Mouse (Mus musculus) kidney, embryonic 15.5 days (tissue): ENCODE measurements around the gene Per1. TPM values are rescaled to one million over a fixed set of nuclear protein-coding genes. Genes with fewer than 3 reads are reported as not detected.
"Not testable (repeated sequence)": the region's sequence is repeated elsewhere in the genome, so short reads cannot be mapped to it uniquely, and the experiment has no call there.

Experiments used
- ATAC-seq: fragments of 200-750 bp; cut with Nextera tagmentation; replicated peaks from 2 replicates; pipeline ENCODE4 v1.8.0; 2017; ENCODE audit warnings: moderate TSS enrichment; ENCODE audit not compliant: low FRiP score
- H3K27ac ChIP-seq: fragments of 300-500 bp; sonication (generic); 2 replicates; pipeline ENCODE4 v1.5.1; 2015; ENCODE audit warnings: mild to moderate bottlenecking, inconsistent platforms
- H3K27me3 ChIP-seq: fragments of 300-500 bp; sonication (generic); 2 replicates; pipeline ENCODE4 v1.6.1; 2015; ENCODE audit warnings: inconsistent platforms
- H3K36me3 ChIP-seq: fragments of 300-500 bp; sonication (generic); 2 replicates; pipeline ENCODE4 v1.6.1; 2015; ENCODE audit warnings: inconsistent platforms
- H3K4me1 ChIP-seq: fragments of 300-500 bp; sonication (generic); 2 replicates; pipeline ENCODE4 v1.6.1; 2015; ENCODE audit warnings: inconsistent platforms
- H3K4me2 ChIP-seq: fragments of 300-500 bp; sonication (generic); 2 replicates; pipeline ENCODE4 v1.6.1; 2015; ENCODE audit warnings: moderate library complexity, mild to moderate bottlenecking, inconsistent platforms
- H3K4me3 ChIP-seq: fragments of 300-500 bp; sonication (generic); replicated peaks from 2 replicates; pipeline ENCODE4 v1.5.1; 2015; ENCODE audit warnings: mild to moderate bottlenecking, inconsistent platforms
- H3K9ac ChIP-seq: fragments of 300-500 bp; sonication (generic); 2 replicates; pipeline ENCODE4 v1.6.1; 2015; ENCODE audit warnings: mild to moderate bottlenecking, inconsistent platforms
- H3K9me3 ChIP-seq: fragments of 300-500 bp; sonication (generic); replicated peaks from 2 replicates; pipeline ENCODE4 v1.6.1; 2016; ENCODE audit warnings: inconsistent platforms
- WGBS: fragments of 180-500 bp; shearing (Covaris S2); methylation state at CpG from one replicate; pipeline ENCODE4 v1.1.7; 2015; ENCODE audit warnings: mixed read lengths; 5-methylcytosine and 5-hydroxymethylcytosine counted together
- polyA plus RNA-seq: library from polyadenylated mRNA; unstranded; fragments of >200 nt; fragmentation: Nextera tagmentation; extraction: Ambion mirVana; gene quantifications from 2 replicates; pipeline ENCODE4 v1.2.1, GENCODE M21; 2015

Gene Per1
- polyA plus RNA-seq, 1 experiment from 2014 or later = 13.7 TPM

DNA sequence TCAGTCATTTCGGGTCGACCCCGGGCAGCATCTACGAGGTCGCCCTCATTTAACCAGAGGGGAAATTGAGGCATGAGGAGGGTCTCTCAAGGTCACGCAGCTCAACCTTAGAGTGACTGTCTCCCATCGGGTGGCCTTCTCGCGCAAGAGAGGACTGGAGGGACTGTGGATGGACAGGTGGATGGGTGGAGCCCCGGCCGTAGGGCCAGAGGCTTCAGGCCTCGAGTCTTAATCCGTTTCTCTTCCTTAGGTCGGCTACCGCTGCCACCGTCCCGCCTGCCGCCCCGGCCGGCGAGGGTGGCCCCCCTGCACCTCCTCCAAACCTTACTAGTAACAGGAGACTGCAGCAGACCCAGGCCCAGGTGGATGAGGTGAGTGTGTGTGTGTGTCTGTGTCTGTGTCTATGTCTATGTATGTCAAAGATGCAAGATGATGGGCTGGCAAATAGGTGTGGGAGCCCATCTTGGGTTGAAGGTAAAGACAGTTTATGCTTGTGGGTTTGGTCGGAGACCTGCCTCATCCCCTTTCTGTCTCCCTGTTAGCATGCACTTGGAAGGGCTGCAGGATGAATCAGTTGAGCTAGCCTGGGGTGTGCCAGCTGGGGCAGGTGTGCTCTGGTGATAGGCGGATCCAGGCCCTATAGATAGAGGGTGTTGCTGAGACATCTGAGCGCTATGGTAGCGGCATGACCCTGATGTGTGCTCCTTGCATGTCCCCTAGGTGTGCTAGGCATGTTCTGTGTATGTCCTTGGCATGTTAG is 6.0 kb upstream of the Per1 start:
- H3K9me3 ChIP-seq = no peaks in the 10 kb centered on the region
- ATAC-seq = peak; percentile 34
- H3K9ac ChIP-seq = peak overlapping the region; percentile 100
- H3K36me3 ChIP-seq = peaks cover 31% of the 10 kb centered on the region
- peak overlapping the region; percentile 95 for H3K27ac ChIP-seq
- H3K4me2 ChIP-seq = peak overlapping the region; percentile 87
- WGBS = 11% methylated on average over 25 of the region's 25 CpGs
- H3K4me3 ChIP-seq = peak overlapping the region; percentile 96
- H3K27me3 ChIP-seq = no peaks in the 10 kb centered on the region
- H3K4me1 ChIP-seq = peaks cover 58% of the 10 kb centered on the region

DNA sequence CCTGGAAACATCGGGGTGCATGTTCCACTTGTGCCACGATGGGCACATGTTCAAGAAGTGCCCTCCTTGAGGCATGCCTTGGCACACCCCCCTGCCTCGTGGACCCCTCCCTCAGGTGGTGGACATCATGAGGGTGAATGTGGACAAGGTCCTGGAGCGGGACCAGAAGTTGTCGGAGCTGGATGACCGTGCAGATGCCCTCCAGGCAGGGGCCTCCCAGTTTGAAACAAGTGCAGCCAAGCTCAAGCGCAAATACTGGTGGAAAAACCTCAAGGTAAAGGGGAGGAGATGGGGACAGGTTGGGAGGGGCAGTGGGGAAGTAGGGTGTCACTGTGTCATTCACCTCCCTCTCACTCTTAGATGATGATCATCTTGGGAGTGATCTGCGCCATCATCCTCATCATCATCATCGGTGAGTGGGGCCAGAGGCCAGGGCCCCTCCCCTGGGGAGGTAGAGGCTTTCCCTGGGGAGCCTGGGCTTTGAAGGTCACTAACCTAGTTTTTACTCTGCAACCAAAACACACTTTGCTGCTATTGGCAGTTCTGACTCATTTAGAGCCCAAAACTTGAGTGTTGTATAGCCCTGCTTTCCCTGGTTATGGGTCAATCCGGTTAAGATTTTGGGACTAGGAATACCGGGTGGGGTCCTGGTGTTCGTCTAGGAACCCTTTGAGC is 5.3 kb upstream of the Per1 start:
- 77% methylated on average over 12 of the region's 12 CpGs for WGBS
- H3K27ac ChIP-seq = peak overlapping the region; percentile 95; the same call in 1 of the 2 replicates
- H3K27me3 ChIP-seq = no peaks in the 10 kb centered on the region
- H3K4me1 ChIP-seq = peaks cover 64% of the 10 kb centered on the region
- peak overlapping the region; percentile 96 for H3K4me3 ChIP-seq
- ATAC-seq = no peak
- H3K36me3 ChIP-seq = peaks cover 31% of the 10 kb centered on the region
- peak overlapping the region; percentile 87 for H3K4me2 ChIP-seq
- H3K9me3 ChIP-seq = no peaks in the 10 kb centered on the region
- peak overlapping the region; percentile 100 for H3K9ac ChIP-seq

DNA sequence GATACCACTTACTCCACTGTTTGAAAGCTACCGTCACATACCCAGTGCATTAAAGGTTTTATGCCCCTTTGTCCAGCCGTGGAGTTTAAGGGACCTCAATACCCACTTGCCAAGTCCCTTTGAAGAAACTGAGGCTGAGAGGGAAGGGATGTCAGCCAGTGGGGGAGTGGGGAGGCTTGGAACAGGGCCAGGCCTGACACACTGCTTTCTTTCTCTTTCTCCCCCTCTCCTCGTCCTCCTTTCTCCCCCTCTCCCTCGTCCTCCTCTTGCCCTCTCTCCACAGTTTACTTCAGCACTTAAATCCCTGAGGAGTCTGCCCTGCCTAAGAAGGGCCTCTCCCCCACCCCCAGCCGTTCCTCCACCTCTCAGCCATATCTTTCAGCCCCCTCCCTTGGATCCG is 4.7 kb upstream of the Per1 start:
- peak overlapping the region; percentile 100; the same call in 1 of the 2 replicates for H3K9ac ChIP-seq
- peak overlapping the region; percentile 96 for H3K4me3 ChIP-seq
- peaks cover 66% of the 10 kb centered on the region for H3K4me1 ChIP-seq
- H3K36me3 ChIP-seq = peaks cover 31% of the 10 kb centered on the region
- no peak for ATAC-seq
- H3K27ac ChIP-seq = 0 out of 2 replicates have a peak overlapping the region, but pooled peaks have one; percentile 95
- no peaks in the 10 kb centered on the region for H3K9me3 ChIP-seq
- H3K4me2 ChIP-seq = peak overlapping the region; percentile 87
- H3K27me3 ChIP-seq = no peaks in the 10 kb centered on the region
- 67% methylated on average over 6 of the region's 6 CpGs for whole genome bisulfite sequencing

DNA sequence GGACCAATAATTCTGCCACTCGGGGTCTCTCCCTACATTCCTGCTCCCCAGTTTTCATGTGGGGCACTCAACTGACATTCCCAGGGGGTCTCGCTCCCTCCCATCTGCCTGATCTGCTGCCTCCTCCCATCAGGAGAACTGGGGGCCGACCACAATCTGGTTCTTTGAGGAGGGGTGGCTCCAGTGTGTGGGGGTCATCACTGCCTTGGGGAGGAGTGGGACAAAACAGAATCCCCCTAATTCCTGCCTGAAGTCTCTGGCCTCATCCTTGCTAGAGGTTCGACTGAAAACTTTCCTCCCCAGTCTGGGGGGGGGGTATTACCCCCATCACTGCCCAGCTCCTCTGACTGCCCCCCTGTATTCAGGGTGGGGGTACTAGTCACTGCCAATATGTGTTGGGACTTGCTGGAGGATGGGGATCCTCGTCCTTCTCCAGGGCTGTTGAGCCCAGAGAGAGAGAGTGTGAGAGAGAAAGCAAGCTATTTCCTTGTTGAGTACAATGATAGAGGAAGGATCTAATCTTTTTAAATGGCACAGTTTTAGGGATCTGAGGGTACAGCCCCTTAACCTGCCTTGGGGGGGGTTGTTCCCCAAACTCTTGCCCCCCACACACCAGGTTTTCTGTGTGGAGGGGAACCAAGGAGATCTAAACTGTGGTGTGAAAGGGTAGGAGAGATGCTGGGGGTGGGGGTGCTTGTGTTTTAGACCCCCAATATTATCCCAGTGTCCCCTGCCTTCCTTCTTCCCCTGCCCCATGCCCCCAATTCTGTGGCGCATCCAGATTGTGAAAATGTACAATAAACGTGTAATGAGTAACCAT is 3.2 kb upstream of the Per1 start:
- no peak for ATAC-seq

DNA sequence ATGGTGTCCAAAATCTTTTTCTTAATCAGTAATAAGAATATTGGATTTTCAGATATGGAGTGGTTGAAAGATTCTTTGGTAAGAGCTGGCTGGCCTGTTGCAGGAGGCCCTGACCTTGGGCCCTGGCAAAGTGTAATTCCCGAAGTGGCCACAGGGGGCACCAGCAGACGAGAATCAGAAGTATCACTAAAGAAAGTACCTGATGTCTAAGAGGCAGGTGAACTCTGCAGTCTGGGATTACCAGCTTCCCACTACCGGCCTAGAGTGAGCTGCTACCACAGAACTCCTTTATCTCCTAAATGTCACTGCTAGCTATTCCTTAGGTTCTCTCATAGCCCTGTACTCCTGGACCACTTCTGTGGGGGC is 2.6 kb upstream of the Per1 start:
- H3K4me3 ChIP-seq = no peak overlapping the region
- 8% methylated on average over 3 of the region's 3 CpGs for whole genome bisulfite sequencing
- 0 out of 2 replicates have a peak overlapping the region, but pooled peaks have one; percentile 41 for H3K27ac ChIP-seq
- peaks cover 31% of the 10 kb centered on the region for H3K36me3 ChIP-seq
- no peak for ATAC-seq
- no peaks in the 10 kb centered on the region for H3K27me3 ChIP-seq
- H3K4me2 ChIP-seq = peak overlapping the region; percentile 16; the same call in 1 of the 2 replicates
- H3K9me3 ChIP-seq = no peaks in the 10 kb centered on the region
- H3K9ac ChIP-seq = no peak overlapping the region
- peaks cover 70% of the 10 kb centered on the region for H3K4me1 ChIP-seq

More for the DNA sequence above, 3.2 kb upstream of the Per1 start:
- Histone ChIP-seq H3K27me3 (no peaks in the 10 kb centered on the region), H3K27ac (peak overlapping the region; percentile 41; the same call in 1 of the 2 replicates), H3K4me2 (no peak overlapping the region), H3K36me3 (peaks cover 31% of the 10 kb centered on the region), H3K9ac (no peak overlapping the region), H3K4me3 (no peak overlapping the region), H3K4me1 (peaks cover 69% of the 10 kb centered on the region), H3K9me3 (no peaks in the 10 kb centered on the region)
- 60% methylated on average over 7 of the region's 7 CpGs for WGBS

DNA sequence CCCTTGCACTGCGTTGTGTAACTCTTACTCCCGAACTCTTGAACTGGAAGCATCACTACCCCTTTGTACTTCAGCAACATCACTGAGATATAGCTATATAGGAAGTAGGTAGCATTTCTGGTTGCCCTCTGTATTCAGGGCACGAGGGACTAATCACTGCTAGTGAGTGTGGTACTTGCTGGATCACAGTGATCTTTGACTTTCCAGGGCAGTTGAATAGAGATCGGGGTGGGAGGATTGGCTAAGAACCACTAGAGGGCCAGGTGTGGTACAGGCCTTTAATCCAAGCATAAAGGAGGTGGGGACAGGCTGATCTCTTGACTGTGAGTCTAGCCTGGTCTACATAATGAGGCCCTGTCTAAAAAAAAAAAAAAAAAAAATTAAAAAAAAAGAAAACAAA is 2.1 kb upstream of the Per1 start:
- H3K4me2 ChIP-seq = peak overlapping the region; percentile 16; the same call in 1 of the 2 replicates
- no peak overlapping the region for H3K9ac ChIP-seq
- no peaks in the 10 kb centered on the region for H3K9me3 ChIP-seq
- 89% methylated on average over 4 of the region's 4 CpGs for WGBS
- ATAC-seq = no peak
- H3K27me3 ChIP-seq = no peaks in the 10 kb centered on the region
- H3K27ac ChIP-seq = no peak overlapping the region
- H3K4me3 ChIP-seq = no peak overlapping the region
- peaks cover 31% of the 10 kb centered on the region for H3K36me3 ChIP-seq
- peaks cover 71% of the 10 kb centered on the region for H3K4me1 ChIP-seq

DNA sequence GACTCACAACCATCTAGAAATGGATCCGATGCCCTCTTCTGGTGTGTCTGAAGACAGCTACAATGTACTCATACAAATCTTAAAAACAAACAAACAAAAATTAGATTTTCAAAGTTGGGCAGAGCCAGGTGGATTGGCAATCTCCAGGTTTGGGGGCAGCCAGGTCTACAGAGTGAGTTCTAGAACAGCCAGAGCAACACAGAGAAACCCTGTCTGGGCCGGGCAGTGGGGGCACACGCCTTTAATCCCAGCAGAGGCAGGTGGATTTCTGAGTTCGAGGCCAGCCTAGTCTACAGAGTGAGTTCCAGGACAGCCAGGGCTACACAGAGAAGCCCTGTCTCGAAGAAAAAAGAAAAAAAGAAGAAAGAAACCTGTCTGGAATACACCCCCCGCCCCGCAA is 1.2 kb upstream of the Per1 start:
- H3K4me1 ChIP-seq = peaks cover 78% of the 10 kb centered on the region
- not testable (repeated sequence) for ATAC-seq
- 84% methylated on average over 7 of the region's 7 CpGs for WGBS

DNA sequence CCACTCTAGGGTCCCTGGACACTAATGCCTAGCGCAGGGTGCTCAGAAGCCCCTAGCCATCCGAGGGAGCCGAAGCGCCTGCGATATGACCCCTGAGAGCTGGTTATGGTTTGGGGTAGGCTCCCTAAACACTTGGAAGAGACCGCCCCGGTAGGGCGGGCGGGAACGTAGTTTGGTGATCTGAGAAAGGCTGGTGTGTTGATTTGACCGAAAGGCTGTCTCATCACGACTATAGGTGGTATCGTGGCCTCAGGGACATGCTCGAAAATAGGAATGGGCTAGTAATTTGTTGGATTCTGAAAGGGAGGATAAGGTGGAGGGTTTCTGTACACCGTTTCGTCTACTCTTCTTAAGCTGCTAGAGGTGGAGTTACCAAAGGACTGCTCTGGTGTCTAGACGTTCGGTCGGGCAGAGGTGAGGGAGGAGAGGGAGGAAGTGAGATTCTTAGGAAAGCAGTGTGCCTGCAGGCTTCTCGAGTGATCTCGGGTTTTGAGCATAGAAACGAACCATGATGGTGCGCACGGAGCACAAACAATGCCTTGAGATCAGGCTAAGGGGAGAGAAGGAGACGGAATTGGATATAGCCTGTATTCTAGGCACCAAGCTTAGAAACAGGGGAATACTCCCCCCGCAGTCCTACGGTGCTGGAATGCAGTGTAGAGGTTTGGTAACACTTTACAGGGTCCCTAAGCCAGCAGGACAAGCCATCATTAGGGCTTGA is 654 bp downstream of the Per1 start:
- Histone ChIP-seq H3K4me2 (peak overlapping the region; percentile 96), H3K4me1 (peaks cover 79% of the 10 kb centered on the region), H3K9ac (peak overlapping the region; percentile 62), H3K36me3 (peaks cover 22% of the 10 kb centered on the region), H3K9me3 (no peaks in the 10 kb centered on the region), H3K27me3 (no peaks in the 10 kb centered on the region), H3K4me3 (peak overlapping the region; percentile 61), H3K27ac (peak overlapping the region; percentile 95)
- no peak for ATAC-seq
- WGBS = 2% methylated on average over 27 of the region's 27 CpGs

More for the DNA sequence above, 1.2 kb upstream of the Per1 start:
- Histone ChIP-seq H3K27ac (peak overlapping the region; percentile 88; the same call in 1 of the 2 replicates), H3K36me3 (peaks cover 31% of the 10 kb centered on the region), H3K4me3 (peak overlapping the region; percentile 61; the same call in 1 of the 2 replicates), H3K4me2 (peak overlapping the region; percentile 96; the same call in 1 of the 2 replicates)
- not testable (repeated sequence) for H3K9ac ChIP-seq, H3K9me3 ChIP-seq, H3K27me3 ChIP-seq

DNA sequence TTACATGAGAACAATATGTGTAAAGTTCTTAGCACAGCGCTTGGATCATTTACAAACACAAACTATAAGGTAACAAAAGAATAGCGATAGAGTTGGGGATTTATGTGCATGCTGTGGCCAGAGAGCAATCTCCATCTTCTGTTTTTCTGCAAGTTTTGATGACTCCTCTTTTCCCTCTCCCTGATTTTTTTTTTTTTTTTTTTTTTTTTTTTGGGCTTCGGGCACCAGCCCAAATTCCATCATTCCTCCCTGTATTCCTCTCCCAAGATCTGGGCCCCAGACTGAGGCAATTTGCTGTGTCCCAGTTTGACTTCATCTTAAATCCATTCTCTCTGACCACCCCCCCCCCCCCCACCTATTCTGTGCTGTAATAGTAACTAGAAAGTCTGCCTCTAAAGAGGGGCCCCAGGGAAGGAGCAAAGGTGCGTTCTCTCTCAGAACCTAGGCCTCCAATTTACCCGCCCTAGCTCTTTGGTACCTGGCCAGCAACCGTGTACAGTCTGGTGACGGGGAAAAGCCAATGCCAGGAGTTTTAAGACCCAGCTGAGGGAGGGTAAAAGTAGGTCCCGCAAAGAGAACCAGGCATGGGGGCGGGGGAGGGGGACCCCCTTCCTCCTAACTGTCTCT is 1.5 kb downstream of the Per1 start:
- Histone ChIP-seq H3K4me2 (peak overlapping the region; percentile 96), H3K36me3 (peaks cover 22% of the 10 kb centered on the region), H3K9ac (peak overlapping the region; percentile 62), H3K27me3 (no peaks in the 10 kb centered on the region), H3K9me3 (no peaks in the 10 kb centered on the region), H3K4me1 (peaks cover 76% of the 10 kb centered on the region), H3K27ac (peak overlapping the region; percentile 95), H3K4me3 (peak overlapping the region; percentile 61)
- WGBS = 8% methylated on average over 9 of the region's 9 CpGs
- no peak for ATAC-seq

DNA sequence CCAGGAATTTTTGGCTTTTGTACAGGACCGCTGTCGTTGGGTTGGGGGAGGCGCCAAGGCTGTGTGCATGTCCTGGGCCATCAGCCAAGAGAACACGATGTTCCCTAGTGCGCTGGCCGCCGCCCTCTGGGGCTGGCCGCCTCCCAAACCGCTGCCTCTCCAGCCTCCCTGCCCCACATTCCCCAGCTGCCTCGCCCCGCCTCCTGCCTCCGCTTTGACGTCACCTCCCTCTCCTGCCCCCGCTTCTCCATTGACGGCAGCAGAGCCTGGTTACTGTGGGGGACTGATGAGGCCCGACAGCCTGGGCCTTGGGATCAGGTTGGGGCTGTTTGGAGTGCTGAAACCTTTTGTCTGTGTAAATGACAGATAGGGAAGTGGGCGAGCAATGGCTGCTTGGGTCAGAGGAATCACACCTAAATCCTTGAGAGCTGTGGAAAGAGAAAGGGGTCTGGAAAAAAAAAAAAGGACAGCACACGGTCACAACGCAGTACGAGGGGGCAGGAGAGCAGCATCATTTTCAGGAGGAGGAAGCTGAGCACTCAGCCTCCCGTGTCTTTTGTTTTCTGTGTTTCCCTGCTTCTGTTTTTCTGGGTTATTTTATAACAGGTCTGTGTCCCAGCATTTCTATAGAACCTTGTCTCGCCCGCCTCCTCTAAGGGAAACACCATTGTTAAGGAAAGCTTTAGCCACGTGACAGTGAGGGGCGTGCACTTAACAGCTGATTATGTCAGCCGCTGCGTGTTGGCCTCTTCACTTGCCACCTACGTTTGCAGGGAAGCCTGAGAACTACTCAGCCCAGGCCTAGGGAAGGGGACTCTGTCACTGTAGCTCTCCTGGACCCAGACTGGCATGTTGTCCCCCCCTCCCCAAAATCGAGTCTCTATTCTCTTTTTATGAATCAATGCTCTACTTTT is 2.2 kb downstream of the Per1 start:
- Histone ChIP-seq H3K27ac (peak overlapping the region; percentile 95), H3K4me3 (peak overlapping the region; percentile 61), H3K4me1 (peaks cover 70% of the 10 kb centered on the region), H3K9me3 (no peaks in the 10 kb centered on the region), H3K27me3 (no peaks in the 10 kb centered on the region), H3K36me3 (peaks cover 23% of the 10 kb centered on the region), H3K4me2 (peak overlapping the region; percentile 96), H3K9ac (peak overlapping the region; percentile 25)
- peak; percentile 46 for ATAC-seq
- WGBS = 3% methylated on average over 29 of the region's 29 CpGs
